Mouse (Mus musculus): Measurements from ENCODE around the gene Rbfox1. TPM values are rescaled to one million over a fixed set of nuclear protein-coding genes. Genes with fewer than 3 reads are reported as not detected.

Rbfox1 gene
- total and polyA plus RNA-seq, 3 experiments: 31.6 to 58.1 (median 52.9) TPM

DNA sequence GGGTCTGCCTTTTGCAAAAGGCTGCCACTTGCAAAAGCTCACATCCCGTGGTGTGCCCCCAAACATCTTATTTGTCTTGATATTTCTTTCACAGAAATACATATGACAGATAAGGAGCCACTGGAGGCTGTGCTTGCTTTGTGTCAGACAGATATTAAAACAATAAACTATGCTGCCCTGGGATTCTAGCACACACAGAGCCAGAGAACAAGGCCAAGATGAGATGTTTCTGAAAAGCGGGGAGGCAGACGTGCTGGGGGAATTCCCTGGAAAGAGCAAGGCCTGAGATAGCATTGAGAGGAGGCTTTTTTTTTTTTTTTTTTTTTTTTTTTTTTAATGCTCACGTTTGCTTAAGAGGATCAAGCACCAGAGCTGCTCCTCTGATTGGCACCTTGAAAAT, 1456.0 kb downstream of the Rbfox1 start:
- no peak for DNase-seq
- Histone ChIP-seq H3K9ac (ENCODE audit: low read depth, low read length) (no peak overlapping the region), H3K4me1 (ENCODE audit: control insufficient read depth, insufficient read depth, low read length) (no peaks in the 10 kb centered on the region), H3K79me2 (replicated peaks; ENCODE audit: control insufficient read depth, insufficient read depth, low read length) (no peaks in the 10 kb centered on the region), H3K4me3 (no peak overlapping the region), H3K27me3 (ENCODE audit: control insufficient read depth, insufficient read depth, low read length) (no peaks in the 10 kb centered on the region), H3K27ac (no peak overlapping the region), H3K36me3 (ENCODE audit: control insufficient read depth, insufficient read depth, low read length) (no peaks in the 10 kb centered on the region)
- TF ChIP-seq CTCF (IDR thresholded peaks at IDR 0.05) (no peak), POLR2A (IDR thresholded peaks at IDR 0.05; ENCODE audit: insufficient read depth, low read depth, low read length) (no peak), EP300 (IDR thresholded peaks at IDR 0.05; ENCODE audit: insufficient read depth, low read depth, low read length) (no peak)
- WGBS: 34% methylated on average over 4 of the region's 4 CpGs
- intact Hi-C loops (cut with DNase I): no loop called here

DNA sequence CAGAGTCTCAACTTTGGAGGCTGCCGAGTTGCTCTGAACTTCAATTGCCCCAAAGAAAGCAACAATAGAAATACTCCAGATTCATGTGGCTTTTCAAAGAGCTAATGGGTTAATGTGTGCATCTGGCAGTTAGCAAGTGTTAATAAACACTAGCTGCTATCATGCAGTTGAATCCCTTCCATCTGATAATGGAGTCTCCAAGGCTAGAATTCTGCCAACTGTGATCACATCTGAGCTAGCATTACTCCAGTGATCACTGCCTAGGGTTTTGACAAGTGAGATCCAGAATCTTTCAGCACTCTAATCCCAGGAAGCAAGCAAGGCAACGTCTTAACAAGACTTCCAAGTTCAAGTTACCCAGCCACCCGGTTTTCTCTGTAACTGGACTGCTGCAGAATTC, 1460.1 kb downstream of the Rbfox1 start:
- TF ChIP-seq CTCF (IDR thresholded peaks at IDR 0.05) (no peak), EP300 (IDR thresholded peaks at IDR 0.05; ENCODE audit: insufficient read depth, low read depth, low read length) (no peak), POLR2A (IDR thresholded peaks at IDR 0.05; ENCODE audit: insufficient read depth, low read depth, low read length) (no peak)
- H3K4me3 ChIP-seq: no peak overlapping the region
- no peaks in the 10 kb centered on the region for H3K4me1 ChIP-seq (ENCODE audit: control insufficient read depth, insufficient read depth, low read length)
- H3K27me3 ChIP-seq (ENCODE audit: control insufficient read depth, insufficient read depth, low read length): no peaks in the 10 kb centered on the region
- H3K27ac ChIP-seq: no peak overlapping the region
- intact Hi-C loops (cut with DNase I): no loop called here
- H3K9ac ChIP-seq (ENCODE audit: low read depth, low read length): no peak overlapping the region
- no peaks in the 10 kb centered on the region for H3K36me3 ChIP-seq (ENCODE audit: control insufficient read depth, insufficient read depth, low read length)
- H3K79me2 ChIP-seq (replicated peaks; ENCODE audit: control insufficient read depth, insufficient read depth, low read length): no peaks in the 10 kb centered on the region
- no peak for DNase-seq
- WGBS: 46% methylated on average over 3 of the region's 3 CpGs

DNA sequence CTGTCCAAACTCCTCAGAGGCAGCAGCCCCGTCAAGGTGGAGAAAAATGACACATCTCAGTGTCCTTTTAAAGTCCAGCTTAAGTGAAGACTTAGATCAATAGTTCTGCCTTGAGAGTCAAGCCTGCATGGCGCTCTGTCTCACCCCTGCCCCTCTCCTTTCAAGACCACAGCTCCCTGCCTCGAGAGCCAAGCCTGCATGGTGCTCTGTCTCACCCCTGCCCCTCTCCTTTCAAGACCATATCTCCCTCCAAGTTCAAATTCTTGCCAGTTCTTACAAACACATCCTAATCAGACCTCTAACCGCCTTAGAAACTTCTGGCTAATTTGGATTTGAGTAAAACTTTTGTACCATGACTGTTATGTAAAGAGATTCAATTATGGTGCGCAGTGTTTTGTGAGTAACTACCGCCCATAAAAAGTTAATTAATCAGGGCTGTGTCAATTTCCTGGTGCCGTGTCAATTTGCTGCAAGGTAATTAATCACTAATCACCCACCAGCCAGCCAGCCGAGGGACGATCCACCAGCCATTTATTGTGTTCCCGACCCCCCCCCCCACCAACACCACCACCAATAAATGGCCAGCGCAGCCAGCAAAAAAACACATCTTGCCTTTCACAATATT, 1461.0 kb downstream of the Rbfox1 start:
- DNase-seq: no peak
- no peaks in the 10 kb centered on the region for H3K79me2 ChIP-seq (replicated peaks; ENCODE audit: control insufficient read depth, insufficient read depth, low read length)
- no peaks in the 10 kb centered on the region for H3K4me1 ChIP-seq (ENCODE audit: control insufficient read depth, insufficient read depth, low read length)
- no peaks in the 10 kb centered on the region for H3K27me3 ChIP-seq (ENCODE audit: control insufficient read depth, insufficient read depth, low read length)
- no peak overlapping the region for H3K27ac ChIP-seq
- WGBS: 83% methylated on average over 11 of the region's 11 CpGs
- intact Hi-C loops (cut with DNase I): no loop called here
- H3K36me3 ChIP-seq (ENCODE audit: control insufficient read depth, insufficient read depth, low read length): no peaks in the 10 kb centered on the region
- H3K9ac ChIP-seq (ENCODE audit: low read depth, low read length): no peak overlapping the region
- H3K4me3 ChIP-seq: no peak overlapping the region
- TF ChIP-seq CTCF (IDR thresholded peaks at IDR 0.05): no peak
- TF ChIP-seq EP300 (IDR thresholded peaks at IDR 0.05; ENCODE audit: insufficient read depth, low read depth, low read length): no peak
- no peak for TF ChIP-seq POLR2A (IDR thresholded peaks at IDR 0.05; ENCODE audit: insufficient read depth, low read depth, low read length)

DNA sequence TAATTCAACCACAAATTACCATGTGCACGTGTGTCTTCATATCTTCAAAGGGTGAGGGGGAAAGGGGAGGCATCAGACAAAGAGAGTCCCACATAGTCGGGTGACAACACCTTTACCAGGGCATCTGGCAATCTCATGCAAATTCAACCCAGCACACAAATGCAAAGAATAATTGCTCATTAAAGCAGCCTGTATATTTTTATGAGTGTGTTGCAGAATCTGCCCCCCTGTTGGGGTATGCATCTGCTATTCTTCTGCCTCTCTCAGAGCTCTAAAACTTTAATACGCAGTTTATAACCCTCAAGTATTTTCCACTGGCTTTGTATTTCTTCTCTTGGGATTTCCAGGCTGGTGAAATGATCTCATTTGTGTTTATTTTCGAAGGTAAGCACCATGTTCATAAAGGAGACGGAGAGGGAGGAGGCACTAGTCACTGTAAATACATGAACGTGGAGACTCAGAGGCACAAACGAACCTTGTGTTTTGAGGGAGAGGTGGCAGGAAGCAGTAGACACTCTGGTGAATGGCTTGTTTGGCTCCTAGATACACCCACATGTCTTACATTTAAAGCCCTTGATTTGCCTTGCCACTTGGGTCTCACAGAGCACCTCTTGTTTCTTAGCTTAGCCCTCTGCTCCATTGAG, 1462.5 kb downstream of the Rbfox1 start:
- Histone ChIP-seq H3K36me3 (ENCODE audit: control insufficient read depth, insufficient read depth, low read length) (no peaks in the 10 kb centered on the region), H3K27me3 (ENCODE audit: control insufficient read depth, insufficient read depth, low read length) (no peaks in the 10 kb centered on the region), H3K9ac (ENCODE audit: low read depth, low read length) (no peak overlapping the region), H3K27ac (no peak overlapping the region), H3K4me3 (no peak overlapping the region), H3K79me2 (replicated peaks; ENCODE audit: control insufficient read depth, insufficient read depth, low read length) (no peaks in the 10 kb centered on the region), H3K4me1 (ENCODE audit: control insufficient read depth, insufficient read depth, low read length) (no peaks in the 10 kb centered on the region)
- intact Hi-C loops (cut with DNase I): no loop called here
- 76% methylated on average over 7 of the region's 7 CpGs for WGBS
- no peak for TF ChIP-seq EP300 (IDR thresholded peaks at IDR 0.05; ENCODE audit: insufficient read depth, low read depth, low read length)
- no peak for TF ChIP-seq CTCF (IDR thresholded peaks at IDR 0.05)
- TF ChIP-seq POLR2A (IDR thresholded peaks at IDR 0.05; ENCODE audit: insufficient read depth, low read depth, low read length): no peak
- no peak for DNase-seq

DNA sequence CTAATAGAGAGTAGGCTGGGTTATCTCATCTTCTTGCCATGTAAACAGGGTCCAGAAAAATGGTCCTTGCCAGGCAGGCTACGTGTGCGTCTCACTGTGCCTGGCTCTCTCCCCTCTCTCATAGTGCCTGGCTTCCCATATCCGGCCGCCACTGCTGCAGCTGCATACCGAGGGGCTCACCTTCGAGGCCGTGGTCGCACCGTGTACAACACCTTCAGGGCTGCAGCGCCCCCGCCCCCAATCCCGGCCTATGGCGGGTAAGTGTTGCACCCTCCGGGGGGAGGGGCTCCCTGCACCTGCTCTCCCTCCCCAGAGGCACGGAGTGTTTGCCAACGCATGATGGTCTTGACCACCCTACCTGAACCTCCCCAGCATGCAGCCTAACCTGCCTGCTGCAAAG, 1467.7 kb downstream of the Rbfox1 start:
- Histone ChIP-seq H3K79me2 (replicated peaks; ENCODE audit: control insufficient read depth, insufficient read depth, low read length) (no peaks in the 10 kb centered on the region), H3K36me3 (ENCODE audit: control insufficient read depth, insufficient read depth, low read length) (no peaks in the 10 kb centered on the region), H3K27ac (no peak overlapping the region), H3K27me3 (ENCODE audit: control insufficient read depth, insufficient read depth, low read length) (no peaks in the 10 kb centered on the region), H3K4me3 (no peak overlapping the region), H3K9ac (ENCODE audit: low read depth, low read length) (no peak overlapping the region), H3K4me1 (ENCODE audit: control insufficient read depth, insufficient read depth, low read length) (no peaks in the 10 kb centered on the region)
- 76% methylated on average over 16 of the region's 16 CpGs for WGBS
- intact Hi-C loops (cut with DNase I): no loop called here
- DNase-seq: no peak
- no peak for TF ChIP-seq CTCF (IDR thresholded peaks at IDR 0.05)
- TF ChIP-seq EP300 (IDR thresholded peaks at IDR 0.05; ENCODE audit: insufficient read depth, low read depth, low read length): no peak
- TF ChIP-seq POLR2A (IDR thresholded peaks at IDR 0.05; ENCODE audit: insufficient read depth, low read depth, low read length): no peak

DNA sequence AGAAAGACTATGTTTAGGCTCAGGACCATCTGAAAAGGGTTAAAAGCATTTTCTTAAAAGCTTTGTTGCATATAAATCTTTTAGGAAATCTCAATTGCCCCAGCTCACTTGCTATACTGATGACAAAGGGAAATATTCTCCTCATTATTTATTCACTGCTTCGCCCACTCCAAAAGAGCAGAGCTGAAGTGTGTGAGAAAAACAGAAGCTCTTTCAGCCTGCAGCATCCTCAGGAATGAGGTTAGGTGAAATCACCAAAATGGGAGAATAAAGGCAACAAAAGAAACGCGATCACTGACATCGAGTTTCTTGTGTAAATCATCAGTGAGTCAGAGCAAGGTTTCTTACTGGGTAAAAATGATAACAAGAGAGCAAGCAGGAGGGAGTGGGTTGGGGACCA, 1469.0 kb downstream of the Rbfox1 start:
- no peaks in the 10 kb centered on the region for H3K27me3 ChIP-seq (ENCODE audit: control insufficient read depth, insufficient read depth, low read length)
- intact Hi-C loops (cut with DNase I): no loop called here
- no peaks in the 10 kb centered on the region for H3K36me3 ChIP-seq (ENCODE audit: control insufficient read depth, insufficient read depth, low read length)
- WGBS: 73% methylated on average over 4 of the region's 4 CpGs
- no peaks in the 10 kb centered on the region for H3K79me2 ChIP-seq (replicated peaks; ENCODE audit: control insufficient read depth, insufficient read depth, low read length)
- no peak overlapping the region for H3K27ac ChIP-seq
- no peak for TF ChIP-seq EP300 (IDR thresholded peaks at IDR 0.05; ENCODE audit: insufficient read depth, low read depth, low read length)
- no peak for TF ChIP-seq POLR2A (IDR thresholded peaks at IDR 0.05; ENCODE audit: insufficient read depth, low read depth, low read length)
- no peak for TF ChIP-seq CTCF (IDR thresholded peaks at IDR 0.05)
- no peak overlapping the region for H3K4me3 ChIP-seq
- H3K9ac ChIP-seq (ENCODE audit: low read depth, low read length): no peak overlapping the region
- no peak for DNase-seq
- H3K4me1 ChIP-seq (ENCODE audit: control insufficient read depth, insufficient read depth, low read length): no peaks in the 10 kb centered on the region
